Mouse (Mus musculus) natural killer cell, adult 2 months (primary cell): ENCODE measurements at regions not wholly inside any gene's neighbourhood (a gene's known extent, or its start where the extent isn't known, plus 50 kb on each side); places are given as distances from the start of the nearest gene placed in this dataset.

Source experiments
- DNase-seq, 2 experiments: peaks; one replicate each; pipeline ENCODE4 v3.0.0; 2022; ENCODE audit warnings: low spot score in 2 of 2

GRCm38 (mm10) chr2:50833791-50834190, 315.1 kb downstream of the Rnd3 start:
- no peak for DNase-seq

GRCm38 (mm10) chr2:50832471-50832870, 316.4 kb downstream of the Rnd3 start:
- DNase-seq = no peak

- DNase-seq = no peak
These were observed 318.7 kb downstream of the Rnd3 start for GRCm38 (mm10) chr2:50830056-50830720.

GRCm38 (mm10) chr2:50827097-50827496, 321.8 kb downstream of the Rnd3 start:
- no peak for DNase-seq

GRCm38 (mm10) chr2:50826537-50826936, 322.4 kb downstream of the Rnd3 start:
- no peak for DNase-seq

- DNase-seq = no peak
These were observed 323.3 kb downstream of the Rnd3 start for GRCm38 (mm10) chr2:50825626-50826025.

GRCm38 (mm10) chr2:50824782-50825181, 324.1 kb downstream of the Rnd3 start:
- DNase-seq = no peak

- DNase-seq = no peak
These were observed 326.2 kb downstream of the Rnd3 start for GRCm38 (mm10) chr2:50822738-50823137.

- DNase-seq = no peak
These were observed 329.6 kb downstream of the Rnd3 start for GRCm38 (mm10) chr2:50819305-50819665.

- no peak for DNase-seq
These were observed 330.2 kb downstream of the Rnd3 start for GRCm38 (mm10) chr2:50818557-50819304.

GRCm38 (mm10) chr2:50816364-50816763, 332.5 kb downstream of the Rnd3 start:
- DNase-seq = no peak

GRCm38 (mm10) chr2:50815541-50815940, 333.4 kb downstream of the Rnd3 start:
- DNase-seq = no peak

- peak; percentile 7 to 8 for DNase-seq
These were observed 335.1 kb downstream of the Rnd3 start for GRCm38 (mm10) chr2:50813568-50814461.

- DNase-seq = no peak
These were observed 336.6 kb downstream of the Rnd3 start for GRCm38 (mm10) chr2:50812296-50812695.

- no peak for DNase-seq
These were observed 338.4 kb downstream of the Rnd3 start for GRCm38 (mm10) chr2:50810336-50811066.

- DNase-seq = no peak
These were observed 339.1 kb downstream of the Rnd3 start for GRCm38 (mm10) chr2:50809823-50810222.

GRCm38 (mm10) chr2:50807162-50807960, 341.6 kb downstream of the Rnd3 start:
- no peak for DNase-seq

GRCm38 (mm10) chr2:50805645-50806044, 343.3 kb downstream of the Rnd3 start:
- DNase-seq = no peak

- no peak for DNase-seq
These were observed 352.8 kb downstream of the Rnd3 start for GRCm38 (mm10) chr2:50796087-50796486.

GRCm38 (mm10) chr2:50793616-50794015, 355.3 kb downstream of the Rnd3 start:
- no peak for DNase-seq

GRCm38 (mm10) chr2:50793067-50793466, 355.8 kb downstream of the Rnd3 start:
- no peak for DNase-seq
